Mouse (Mus musculus): ENCODE results near the gene Slc30a7. TPM values are rescaled to one million over a fixed set of nuclear protein-coding genes. Genes with fewer than 3 reads are reported as not detected.
A peak's percentile ranks its signal among the peaks of the same experiment; 100 is the strongest.
"Not testable (repeated sequence)": the region's sequence is repeated elsewhere in the genome, so short reads cannot be mapped to it uniquely, and the experiment has no call there.

Slc30a7 gene
- polyA plus RNA-seq, 1 experiment from 2014 or later: 15.0 TPM

DNA sequence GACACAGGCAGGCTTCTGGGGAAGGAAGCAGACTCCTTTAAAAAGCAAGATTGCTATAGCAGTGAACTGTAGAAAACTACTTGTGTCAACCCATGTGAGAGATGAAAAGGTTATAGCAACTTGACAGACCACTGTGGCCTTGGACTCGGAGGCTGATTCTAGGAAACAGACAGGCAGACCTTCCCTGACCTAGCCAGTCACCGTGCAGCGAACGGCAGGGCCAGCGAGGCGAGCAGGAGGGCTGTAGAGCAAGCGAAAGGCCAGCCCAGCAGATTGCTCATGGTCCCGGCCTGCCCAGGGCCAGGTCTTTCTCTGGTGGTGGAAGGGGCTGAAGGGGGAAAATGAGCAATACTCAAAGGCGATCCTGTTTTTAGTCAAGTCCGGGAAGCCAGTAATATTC, 69.4 kb downstream of the Slc30a7 start:
- Histone ChIP-seq H3K27ac (replicated peaks) (no peak overlapping the region), H3K4me2 (no peak overlapping the region), H3K4me1 (replicated peaks) (no peaks in the 10 kb centered on the region), H3K9ac (no peak overlapping the region), H3K27me3 (no peaks in the 10 kb centered on the region), H3K4me3 (no peak overlapping the region), H3K9me3 (no peaks in the 10 kb centered on the region), H3K36me3 (peaks cover 28% of the 10 kb centered on the region)
- WGBS: 91% methylated on average over 10 of the region's 10 CpGs
- no peak for ATAC-seq (ENCODE audit: low read depth)

DNA sequence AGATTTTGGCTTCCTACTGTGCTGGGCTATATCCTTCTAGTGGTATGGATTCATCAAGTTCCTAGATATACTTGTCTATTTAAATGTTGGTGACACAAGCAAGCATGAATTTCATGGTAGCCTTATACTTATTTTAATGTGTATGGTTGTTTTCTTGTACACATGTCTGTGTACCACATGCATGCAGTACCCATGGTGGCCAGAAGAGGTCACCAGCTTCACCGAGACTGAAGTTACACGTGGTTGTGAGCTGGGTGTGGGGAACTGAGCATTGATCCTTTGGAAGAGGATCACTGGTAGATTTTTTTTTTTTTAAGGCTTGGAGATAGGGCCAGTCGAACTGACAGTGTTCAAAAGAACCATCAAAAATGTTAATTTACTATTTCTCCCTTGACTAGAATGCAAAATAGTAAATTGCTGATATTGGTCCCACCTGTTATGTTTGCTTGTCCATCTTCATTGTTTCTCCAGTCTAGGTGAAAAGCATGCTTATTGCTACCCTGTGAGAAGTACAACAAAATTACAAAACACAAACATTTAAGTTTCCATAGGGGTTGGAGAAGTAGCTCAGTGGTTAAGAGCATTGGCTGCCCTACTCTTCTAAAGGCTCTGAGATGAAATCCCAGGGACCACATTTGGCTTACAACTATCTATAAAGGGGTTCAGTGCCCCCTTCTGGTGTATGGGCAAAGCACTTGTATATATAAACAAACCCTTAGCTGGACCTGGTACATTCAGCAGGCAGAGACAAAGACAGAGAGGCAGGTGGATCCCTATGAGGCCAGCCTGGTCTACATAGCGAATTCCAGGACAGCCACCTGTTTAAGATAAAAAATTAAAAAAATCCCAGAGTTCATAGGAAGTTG, 70.2 kb downstream of the Slc30a7 start:
- no peaks in the 10 kb centered on the region for H3K9me3 ChIP-seq
- 58% methylated on average over 4 of the region's 4 CpGs for WGBS
- no peak overlapping the region for H3K4me3 ChIP-seq
- no peak overlapping the region for H3K27ac ChIP-seq (replicated peaks)
- H3K9ac ChIP-seq: no peak overlapping the region
- H3K36me3 ChIP-seq: peaks cover 21% of the 10 kb centered on the region; the same call in 1 of the 2 replicates
- H3K27me3 ChIP-seq: no peaks in the 10 kb centered on the region
- H3K4me2 ChIP-seq: no peak overlapping the region
- H3K4me1 ChIP-seq (replicated peaks): no peaks in the 10 kb centered on the region
- no peak for ATAC-seq (ENCODE audit: low read depth)

DNA sequence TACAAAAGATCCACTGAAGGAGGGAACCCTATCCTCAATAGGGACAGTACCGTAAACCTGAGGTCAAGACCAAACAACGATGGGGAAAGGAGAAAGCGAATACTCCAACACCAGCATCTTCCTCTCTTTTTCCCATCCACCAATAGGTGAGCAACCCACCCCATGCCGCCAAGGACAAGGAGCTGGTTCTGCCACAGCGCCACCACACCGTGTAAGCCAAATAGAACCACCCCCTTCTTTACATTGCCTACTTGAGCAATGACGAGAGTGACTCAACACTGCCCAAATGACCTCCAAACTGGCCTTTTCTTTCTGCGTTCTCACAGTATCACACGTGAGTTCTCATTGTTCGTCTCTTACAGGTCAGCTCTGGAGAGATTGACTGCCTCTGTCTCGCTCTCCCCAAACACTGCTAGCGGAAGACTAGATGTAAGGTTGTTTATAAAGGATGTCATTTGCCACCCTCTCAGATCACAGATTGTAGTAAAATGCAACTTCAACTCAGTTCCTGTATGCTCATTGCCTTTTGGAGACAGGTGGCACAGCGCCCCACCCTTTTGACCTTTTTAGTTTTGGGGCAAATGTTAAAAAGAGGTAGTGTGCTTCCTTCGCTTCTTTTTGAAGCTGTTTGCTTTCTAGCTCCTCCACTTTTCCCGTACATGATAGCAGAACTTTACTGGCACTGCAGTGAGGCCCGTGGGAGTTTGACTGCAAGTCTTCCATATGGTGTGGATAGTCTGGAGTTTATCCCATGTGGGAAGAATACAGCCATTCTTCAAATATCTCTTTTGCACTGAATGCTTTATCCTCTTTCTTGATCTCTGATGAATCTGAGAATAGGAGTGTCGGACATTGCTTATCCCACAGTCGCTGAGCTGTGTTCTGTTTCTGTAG, 73.7 kb downstream of the Slc30a7 start:
- WGBS: 90% methylated on average over 18 of the region's 18 CpGs
- Histone ChIP-seq H3K9ac (no peak overlapping the region), H3K27me3 (no peaks in the 10 kb centered on the region), H3K4me2 (no peak overlapping the region), H3K36me3 (peaks cover 12% of the 10 kb centered on the region), H3K4me1 (replicated peaks) (no peaks in the 10 kb centered on the region), H3K27ac (replicated peaks) (no peak overlapping the region), H3K4me3 (no peak overlapping the region), H3K9me3 (no peaks in the 10 kb centered on the region)
- no peak for ATAC-seq (ENCODE audit: low read depth)

DNA sequence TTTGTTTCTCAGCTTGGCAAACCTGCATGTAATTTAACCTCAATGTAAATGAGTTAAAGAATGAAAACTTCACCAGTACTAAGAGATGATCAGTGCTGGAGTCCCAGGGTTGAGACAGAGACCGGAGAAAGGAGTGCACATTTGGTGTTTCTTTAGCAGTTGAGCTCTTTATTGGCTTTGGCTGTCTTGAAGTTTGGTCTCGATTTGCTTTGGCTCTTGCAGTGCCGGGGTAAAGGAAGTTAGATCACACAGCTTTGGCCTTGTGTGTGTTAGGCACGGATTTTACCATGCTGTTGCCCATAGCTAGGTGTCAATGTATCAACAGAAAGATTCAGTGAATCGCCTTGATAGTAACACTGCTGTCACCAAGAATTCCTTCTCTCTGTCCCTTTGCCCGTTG, 75.5 kb downstream of the Slc30a7 start:
- Histone ChIP-seq H3K9ac (no peak overlapping the region), H3K4me2 (no peak overlapping the region)
- no peak for ATAC-seq (ENCODE audit: low read depth)

DNA sequence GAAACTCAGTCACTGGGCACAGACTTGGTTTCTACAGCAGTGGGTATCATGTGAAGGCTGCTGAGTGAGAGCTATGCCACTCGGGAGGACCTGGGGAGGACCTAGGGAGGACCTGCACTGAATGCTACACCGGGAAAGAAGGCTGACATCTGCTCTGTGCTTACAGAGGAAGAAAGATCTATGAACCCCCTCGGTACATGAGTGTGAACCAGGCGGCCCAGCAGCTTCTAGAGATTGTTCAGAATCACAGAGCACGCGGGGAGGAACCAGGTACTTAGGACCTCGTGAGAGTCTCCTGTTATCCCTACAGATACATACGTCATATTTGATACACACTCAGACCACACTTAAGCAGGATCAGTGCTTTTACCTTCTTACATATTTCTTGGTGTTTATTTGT, 80.7 kb downstream of the Slc30a7 start:
- H3K27ac ChIP-seq (replicated peaks): no peak overlapping the region
- no peak overlapping the region for H3K4me2 ChIP-seq
- no peak overlapping the region for H3K9ac ChIP-seq
- no peaks in the 10 kb centered on the region for H3K4me1 ChIP-seq (replicated peaks)
- H3K36me3 ChIP-seq: peaks cover 36% of the 10 kb centered on the region
- H3K9me3 ChIP-seq: no peaks in the 10 kb centered on the region
- no peak for ATAC-seq (ENCODE audit: low read depth)
- 86% methylated on average over 8 of the region's 8 CpGs for WGBS
- H3K4me3 ChIP-seq: no peak overlapping the region
- H3K27me3 ChIP-seq: no peaks in the 10 kb centered on the region

More for the DNA sequence above, 75.5 kb downstream of the Slc30a7 start:
- WGBS: 92% methylated on average over 6 of the region's 6 CpGs
- H3K4me3 ChIP-seq: no peak overlapping the region
- no peaks in the 10 kb centered on the region for H3K4me1 ChIP-seq (replicated peaks)
- peaks cover 21% of the 10 kb centered on the region for H3K36me3 ChIP-seq
- H3K9me3 ChIP-seq: no peaks in the 10 kb centered on the region
- no peaks in the 10 kb centered on the region for H3K27me3 ChIP-seq
- H3K27ac ChIP-seq (replicated peaks): no peak overlapping the region

DNA sequence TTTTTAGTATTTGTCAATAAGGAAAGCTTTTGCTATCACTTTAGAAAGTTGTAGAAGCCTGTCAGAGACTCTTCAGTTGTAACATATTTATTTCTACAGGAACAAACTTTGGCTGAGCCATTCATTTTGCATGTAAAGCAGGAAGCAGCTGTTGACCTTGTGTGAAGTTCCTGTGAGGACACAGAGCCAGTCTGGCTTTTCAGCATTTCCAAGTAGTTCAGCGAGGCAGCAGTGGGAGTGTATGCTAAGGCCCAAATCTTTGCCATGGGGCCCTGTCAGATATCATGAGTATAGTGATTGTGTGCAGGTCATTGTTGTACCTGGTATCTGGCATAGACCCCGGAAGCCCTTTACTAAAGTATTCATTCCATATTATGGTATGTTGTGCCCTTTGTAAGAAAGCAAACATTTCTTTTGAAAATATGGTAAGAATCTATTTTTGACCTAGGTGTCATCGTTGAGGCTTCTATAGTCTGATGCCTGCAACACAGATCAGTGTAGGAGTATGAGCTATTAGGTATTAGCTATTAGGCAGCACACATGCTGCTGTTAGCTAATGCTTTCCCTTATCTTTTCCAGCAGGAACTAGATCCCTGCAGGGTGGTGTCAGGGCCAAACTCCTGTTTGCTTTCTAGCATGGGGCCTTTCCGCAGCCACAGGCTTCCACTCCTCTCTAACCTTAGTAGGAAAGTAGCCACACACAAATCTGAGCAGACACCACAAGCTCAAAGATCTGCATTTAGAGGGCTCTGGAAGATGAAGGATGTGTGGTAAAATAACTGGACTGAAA, 82.6 kb downstream of the Slc30a7 start:
- H3K4me3 ChIP-seq: no peak overlapping the region

DNA sequence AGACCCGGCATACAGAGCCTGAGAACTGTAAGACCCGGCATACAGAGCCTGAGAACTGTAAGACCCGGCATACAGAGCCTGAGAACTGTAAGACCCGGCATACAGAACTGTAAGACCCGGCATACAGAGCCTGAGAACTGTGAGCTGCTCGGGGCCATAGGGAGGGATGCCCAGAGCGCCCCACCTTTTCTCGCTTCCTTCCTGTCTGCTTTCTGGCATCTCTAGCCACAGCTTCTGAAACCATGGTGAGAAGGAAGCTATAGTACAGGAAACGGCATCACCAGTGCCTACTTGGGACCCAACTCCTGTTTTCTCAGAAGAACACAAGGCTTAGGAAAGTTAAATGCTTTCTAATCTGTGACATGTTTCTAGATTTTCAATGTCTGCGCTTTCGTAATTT, 99.8 kb downstream of the Slc30a7 start:
- not testable (repeated sequence) for H3K9me3 ChIP-seq; ATAC-seq (ENCODE audit: low read depth); H3K27me3 ChIP-seq; H3K36me3 ChIP-seq; H3K4me3 ChIP-seq; H3K4me1 ChIP-seq (replicated peaks); H3K9ac ChIP-seq; H3K4me2 ChIP-seq; H3K27ac ChIP-seq (replicated peaks)
- 96% methylated on average over 11 of the region's 11 CpGs for WGBS

More for the DNA sequence above, 82.6 kb downstream of the Slc30a7 start:
- no peaks in the 10 kb centered on the region for H3K9me3 ChIP-seq
- no peak overlapping the region for H3K4me2 ChIP-seq
- ATAC-seq (ENCODE audit: low read depth): no peak
- no peaks in the 10 kb centered on the region for H3K27me3 ChIP-seq
- 91% methylated on average over 4 of the region's 4 CpGs for WGBS
- no peaks in the 10 kb centered on the region for H3K4me1 ChIP-seq (replicated peaks)
- no peak overlapping the region for H3K9ac ChIP-seq
- peaks cover 28% of the 10 kb centered on the region for H3K36me3 ChIP-seq
- H3K27ac ChIP-seq (replicated peaks): no peak overlapping the region

DNA sequence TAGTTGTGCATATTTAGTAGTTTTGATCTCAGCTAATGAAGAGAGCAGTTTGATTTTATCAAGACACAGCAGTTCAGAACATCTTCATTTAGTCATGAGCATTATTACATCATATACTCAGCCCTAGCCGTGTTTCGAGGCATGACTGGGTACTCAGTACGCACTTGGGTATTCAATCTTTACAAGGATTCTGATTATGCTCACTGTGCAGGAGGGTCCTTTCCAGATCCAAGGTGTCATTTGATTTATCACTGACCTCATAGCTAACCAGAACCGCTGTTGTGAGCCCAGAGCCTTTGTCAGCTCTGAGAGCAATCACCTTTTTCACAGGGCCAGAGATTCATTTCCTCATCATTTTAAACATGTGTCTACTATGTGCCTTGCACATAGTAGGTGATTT, 101.6 kb downstream of the Slc30a7 start:
- 75% methylated on average over 4 of the region's 4 CpGs for WGBS
- no peaks in the 10 kb centered on the region for H3K27me3 ChIP-seq
- no peak overlapping the region for H3K9ac ChIP-seq
- peaks cover 21% of the 10 kb centered on the region for H3K36me3 ChIP-seq
- no peak overlapping the region for H3K4me2 ChIP-seq
- ATAC-seq (ENCODE audit: low read depth): peak; percentile 50; the same call in 1 of the 2 replicates
- H3K27ac ChIP-seq (replicated peaks): peak overlapping the region; percentile 7; the same call in 1 of the 2 replicates
- H3K9me3 ChIP-seq: no peaks in the 10 kb centered on the region
- no peaks in the 10 kb centered on the region for H3K4me1 ChIP-seq (replicated peaks)
- no peak overlapping the region for H3K4me3 ChIP-seq

DNA sequence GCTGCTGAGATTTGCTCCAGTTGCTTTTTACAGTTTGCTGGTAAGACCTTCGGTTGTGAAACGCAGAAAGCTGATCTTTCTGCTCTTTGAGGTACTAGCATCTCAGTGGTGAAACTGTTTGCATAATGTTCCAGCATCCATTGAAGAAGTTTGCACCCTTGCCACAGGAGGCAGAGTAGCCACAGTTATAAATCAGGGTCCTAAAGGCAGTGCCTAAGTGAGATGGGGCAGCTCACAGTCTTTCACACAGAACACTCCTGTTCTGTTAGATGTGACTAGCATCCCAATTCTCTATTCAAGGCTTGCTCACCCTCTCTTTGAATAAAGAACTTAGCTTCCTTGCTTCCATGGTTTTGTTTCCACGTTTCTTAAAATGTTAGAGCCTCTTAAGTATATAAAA, 102.1 kb downstream of the Slc30a7 start:
- WGBS: 60% methylated on average over 3 of the region's 3 CpGs
- peak; percentile 89 for ATAC-seq (ENCODE audit: low read depth)

DNA sequence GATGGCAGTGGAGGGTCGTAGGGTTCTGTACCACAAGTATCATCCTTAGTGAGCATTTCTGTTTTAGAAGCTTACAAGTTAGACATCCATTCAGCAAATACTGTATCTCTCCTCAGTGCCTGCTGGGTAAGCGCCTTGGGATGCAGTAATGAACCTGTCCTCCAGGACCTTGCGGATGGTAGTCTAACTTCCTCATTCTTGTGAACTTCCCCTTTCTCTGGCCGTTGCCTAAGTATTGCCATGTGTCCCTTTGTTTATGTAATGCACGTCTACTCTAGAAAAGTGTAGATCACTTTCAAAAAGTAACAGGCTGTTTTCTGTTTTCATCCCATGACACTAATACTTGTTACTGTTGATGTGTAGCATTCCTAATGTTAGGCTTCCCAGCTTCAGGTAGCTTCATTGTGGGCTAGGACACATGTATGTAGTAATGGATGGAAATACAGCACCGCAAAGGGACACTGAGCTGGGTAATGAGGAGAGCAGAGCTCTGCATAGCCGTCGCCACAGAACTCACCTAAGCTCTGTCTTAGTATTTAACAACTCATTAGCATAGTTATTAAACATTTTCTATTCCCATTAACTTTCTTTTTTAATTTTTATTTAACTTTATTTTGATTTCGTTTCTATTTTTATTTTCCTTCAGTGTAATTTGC, 104.8 kb downstream of the Slc30a7 start:
- H3K4me2 ChIP-seq: no peak overlapping the region
- no peak overlapping the region for H3K4me3 ChIP-seq
- 92% methylated on average over 9 of the region's 9 CpGs for WGBS
- peaks cover 19% of the 10 kb centered on the region for H3K36me3 ChIP-seq
- no peak overlapping the region for H3K9ac ChIP-seq
- no peaks in the 10 kb centered on the region for H3K9me3 ChIP-seq
- no peak for ATAC-seq (ENCODE audit: low read depth)
- H3K27ac ChIP-seq (replicated peaks): no peak overlapping the region
- no peaks in the 10 kb centered on the region for H3K27me3 ChIP-seq
- H3K4me1 ChIP-seq (replicated peaks): no peaks in the 10 kb centered on the region; the same call in 1 of the 2 replicates

More for the DNA sequence above, 102.1 kb downstream of the Slc30a7 start:
- H3K9ac ChIP-seq: no peak overlapping the region
- H3K27me3 ChIP-seq: no peaks in the 10 kb centered on the region
- H3K4me3 ChIP-seq: no peak overlapping the region
- H3K9me3 ChIP-seq: no peaks in the 10 kb centered on the region
- peaks cover 23% of the 10 kb centered on the region for H3K36me3 ChIP-seq
- peak overlapping the region; percentile 72 for H3K27ac ChIP-seq (replicated peaks)
- no peaks in the 10 kb centered on the region for H3K4me1 ChIP-seq (replicated peaks)
- H3K4me2 ChIP-seq: no peak overlapping the region

DNA sequence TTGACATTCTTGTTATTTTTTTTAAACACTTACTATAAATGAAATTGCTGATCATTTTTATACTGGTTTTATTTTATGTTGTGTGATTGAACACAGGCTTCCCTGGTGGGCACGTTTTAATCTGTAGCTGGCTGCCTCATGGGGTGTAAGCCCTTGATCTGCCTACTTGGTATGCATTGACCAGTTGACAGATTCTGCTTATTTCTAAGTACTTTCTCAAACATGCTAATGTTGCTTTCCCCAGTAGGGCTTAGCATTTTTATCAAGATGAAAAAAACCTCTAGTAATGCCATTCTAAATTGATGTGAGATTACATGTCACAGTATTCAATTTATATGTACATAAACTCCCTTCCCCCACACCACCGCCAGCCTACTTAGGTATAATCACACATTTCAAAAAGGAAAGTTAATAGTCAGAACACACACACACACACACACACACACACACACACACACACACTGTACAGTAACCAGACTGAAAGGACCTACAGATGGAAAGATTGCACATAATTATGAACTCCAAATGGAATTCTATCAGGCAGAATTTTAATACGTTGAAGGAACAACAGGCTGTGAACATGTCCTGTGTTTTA, 108.8 kb downstream of the Slc30a7 start:
- Histone ChIP-seq H3K9ac (no peak overlapping the region), H3K9me3 (no peaks in the 10 kb centered on the region), H3K27me3 (no peaks in the 10 kb centered on the region), H3K4me2 (no peak overlapping the region), H3K27ac (replicated peaks) (no peak overlapping the region), H3K4me1 (replicated peaks) (no peaks in the 10 kb centered on the region; the same call in 1 of the 2 replicates), H3K4me3 (no peak overlapping the region), H3K36me3 (peaks cover 30% of the 10 kb centered on the region)
- ATAC-seq (ENCODE audit: low read depth): no peak
- WGBS: 71% methylated on average over 3 of the region's 3 CpGs

Measured in neural tube, embryonic 13.5 days (tissue).